In genomic region chr8:13105908-13106551, GRCm38 (mm10) we compare ENCODE assay signal across 9 mouse cellular contexts. TPM values are rescaled to one million over a fixed set of nuclear protein-coding genes. Genes with fewer than 3 reads are reported as not detected.
DNase-seq lines count a peak whose midpoint lies in the region; ATAC-seq and TF ChIP-seq lines count a peak whose summit lies in the region.
"Had no signal": no experiment of that assay in that cellular context is flagged by ENCODE, and none has a peak within 500 bp of the region (broad histone marks: within the 10 kb centered on the region; RNA-seq: fewer than 3 reads in every experiment).

No protein-coding gene starts in this region.

- peak overlapping the region; percentile 95 for H3K9ac ChIP-seq in heart, embryonic 16.5 days (ENCODE audit: low read length)
- peak overlapping the region; percentile 92 for H3K9ac ChIP-seq in limb, embryonic 11.5 days (ENCODE audit: low read length)
- H3K9ac ChIP-seq in midbrain, postnatal 0 days (replicated peaks; ENCODE audit: low read length, poor library complexity, severe bottlenecking) = peak overlapping the region; percentile 95

- no peak for TF ChIP-seq CTCF in C2C12 (IDR thresholded peaks at IDR 0.05; ENCODE audit: control insufficient read depth, insufficient read depth, insufficient read length)
- TF ChIP-seq CTCF in midbrain, postnatal 0 days (IDR thresholded peaks at IDR 0.05) = no peak

- H3K79me3 ChIP-seq in C2C12 (ENCODE audit: low read depth) = peaks cover 74% of the 10 kb centered on the region

- H3K4me1 ChIP-seq in heart, embryonic 16.5 days (ENCODE audit: control insufficient read depth, insufficient read depth, low read length) = peaks cover 40% of the 10 kb centered on the region
- H3K4me1 ChIP-seq in limb, embryonic 11.5 days (ENCODE audit: control insufficient read depth, insufficient read depth, low read length) = peaks cover 10% of the 10 kb centered on the region
- H3K4me1 ChIP-seq in midbrain, postnatal 0 days (ENCODE audit: insufficient read depth, low read length) = peaks cover 7% of the 10 kb centered on the region; the same call in 1 of the 2 replicates

- H3ac ChIP-seq in C2C12 (ENCODE audit: control insufficient read depth, insufficient read length, low read depth) = peak overlapping the region; percentile 100

- peaks cover 93% of the 10 kb centered on the region for H3K79me2 ChIP-seq in C2C12 (ENCODE audit: control insufficient read depth, insufficient read depth)

- peak; percentile 30 for ATAC-seq in heart, embryonic 16.5 days (replicated peaks; ENCODE audit: extremely low read depth, insufficient read depth, low FRiP score)
- ATAC-seq in limb, embryonic 11.5 days (ENCODE audit: insufficient number of reproducible peaks, low FRiP score, low TSS enrichment, low read depth) = peak; percentile 52
- ATAC-seq in midbrain, postnatal 0 days (ENCODE audit: low FRiP score) = peak; percentile 28

- WGBS in heart, embryonic 16.5 days = under 1% methylated on average over 63 of the region's 63 CpGs
- under 1% methylated on average over 63 of the region's 63 CpGs for whole genome bisulfite sequencing in limb, embryonic 11.5 days
- WGBS in midbrain, postnatal 0 days = 1% methylated on average over 57 of the region's 63 CpGs

- H3K27ac ChIP-seq in heart, embryonic 16.5 days (ENCODE audit: low read length) = peak overlapping the region; percentile 88
- peak overlapping the region; percentile 52; the same call in 1 of the 2 replicates for H3K27ac ChIP-seq in limb, embryonic 11.5 days (replicated peaks; ENCODE audit: low read depth, low read length)
- peak overlapping the region; percentile 97 for H3K27ac ChIP-seq in midbrain, postnatal 0 days (ENCODE audit: low read depth, low read length)

- peaks cover 11% of the 10 kb centered on the region for H3K36me3 ChIP-seq in C2C12 (ENCODE audit: control insufficient read depth, insufficient read depth)
- peaks cover 6% of the 10 kb centered on the region; the same call in 1 of the 2 replicates for H3K36me3 ChIP-seq in heart, embryonic 16.5 days (ENCODE audit: control insufficient read depth, insufficient read depth)
- peaks cover 4% of the 10 kb centered on the region; the same call in 1 of the 2 replicates for H3K36me3 ChIP-seq in limb, embryonic 11.5 days (ENCODE audit: control insufficient read depth, insufficient read depth, low read length)
- H3K36me3 ChIP-seq in midbrain, postnatal 0 days (ENCODE audit: insufficient read depth, low read length) = no peaks in the 10 kb centered on the region

- peak overlapping the region; percentile 88 for H3K4me2 ChIP-seq in heart, embryonic 16.5 days (ENCODE audit: low read depth, low read length)
- H3K4me2 ChIP-seq in limb, embryonic 11.5 days (ENCODE audit: low read depth, severe bottlenecking) = peak overlapping the region; percentile 90
- peak overlapping the region; percentile 90 for H3K4me2 ChIP-seq in midbrain, postnatal 0 days (ENCODE audit: low read depth, low read length, poor library complexity, severe bottlenecking)

- no peaks in the 10 kb centered on the region for H3K9me3 ChIP-seq in heart, embryonic 16.5 days (replicated peaks; ENCODE audit: control insufficient read depth, low read length)
- H3K9me3 ChIP-seq in limb, embryonic 11.5 days (ENCODE audit: control insufficient read depth, low read length) = no peaks in the 10 kb centered on the region
- H3K9me3 ChIP-seq in midbrain, postnatal 0 days (ENCODE audit: low read length) = no peaks in the 10 kb centered on the region

- DNase-seq in cerebellum, postnatal 10 days = peak; percentile 76 to 81
- DNase-seq in cerebellum, adult 9-10 months = no peak
- peak; percentile 44 for DNase-seq in embryo, embryonic 10.5 days (ENCODE audit: low spot score)
- no peak for DNase-seq in limb, embryonic 11.5 days (ENCODE audit: low spot score)
- DNase-seq in midbrain, postnatal 0 days (ENCODE audit: low spot score) = peak; percentile 25
- DNase-seq in thymus, postnatal 14 days = peak; percentile 69

- H3K27me3 ChIP-seq in C2C12 (ENCODE audit: control insufficient read depth, insufficient read depth, insufficient read length) = no peaks in the 10 kb centered on the region
- H3K27me3 ChIP-seq in heart, embryonic 16.5 days (ENCODE audit: control insufficient read depth, insufficient read depth, low read length) = no peaks in the 10 kb centered on the region
- no peaks in the 10 kb centered on the region for H3K27me3 ChIP-seq in limb, embryonic 11.5 days (ENCODE audit: control insufficient read depth, insufficient read depth, low read length)
- H3K27me3 ChIP-seq in midbrain, postnatal 0 days (ENCODE audit: insufficient read depth, low read length) = no peaks in the 10 kb centered on the region

- peak overlapping the region; percentile 78 for H3K4me3 ChIP-seq in C2C12 (ENCODE audit: insufficient read depth, poor library complexity, severe bottlenecking)
- peak overlapping the region; percentile 98 for H3K4me3 ChIP-seq in heart, embryonic 16.5 days (ENCODE audit: low read length)
- H3K4me3 ChIP-seq in limb, embryonic 11.5 days (ENCODE audit: low read depth, low read length) = peak overlapping the region; percentile 99
- peak overlapping the region; percentile 98 for H3K4me3 ChIP-seq in midbrain, postnatal 0 days (ENCODE audit: low read depth, low read length)

TF ChIP-seq in C2C12, 6 proteins besides CTCF, POLR2A, EP300 and RAD21:
- no peak for TF ChIP-seq FOSL1 (IDR thresholded peaks at IDR 0.05; ENCODE audit: insufficient read depth, low read length, poor library complexity, severe bottlenecking)
- no peak for TF ChIP-seq MYOD1 (IDR thresholded peaks at IDR 0.05; ENCODE audit: control insufficient read depth, insufficient read length, low read depth)
- no peak for TF ChIP-seq USF1 (IDR thresholded peaks at IDR 0.05; ENCODE audit: low read depth)
- TF ChIP-seq MYOG (IDR thresholded peaks at IDR 0.05; ENCODE audit: control insufficient read depth, extremely low read depth, insufficient read length) = no peak

RNA-seq across cellular contexts. Expression of gene Cul4a, which starts 0.6 kb away (rescaled TPM):
- polyA plus RNA-seq in C2C12 (2012; fragmentation: generic; extraction: Trizol) = 37.3 TPM
- 100 TPM in 2 replicates for polyA plus RNA-seq in heart, embryonic 16.5 days (2015; fragmentation: Nextera tagmentation; extraction: Ambion mirVana)
- polyA plus RNA-seq in limb, embryonic 11.5 days (2014; fragmentation: Nextera tagmentation; extraction: Ambion mirVana) = 107 and 108 TPM in 2 replicates
- 100 and 106 TPM in 2 replicates for total RNA-seq in midbrain, postnatal 0 days (2014; rRNA removed)
- 57.3 and 59.3 TPM in 2 replicates for polyA plus RNA-seq in midbrain, postnatal 0 days (2015; fragmentation: Nextera tagmentation; extraction: Ambion mirVana)

RNA-seq across cellular contexts. Expression of gene Pcid2, which starts 0.8 kb away (rescaled TPM):
- polyA plus RNA-seq in C2C12 (2012; fragmentation: generic; extraction: Trizol) = 23.6 TPM
- polyA plus RNA-seq in heart, embryonic 16.5 days (2015; fragmentation: Nextera tagmentation; extraction: Ambion mirVana) = 25.7 and 26.1 TPM in 2 replicates
- 55.7 and 57.4 TPM in 2 replicates for polyA plus RNA-seq in limb, embryonic 11.5 days (2014; fragmentation: Nextera tagmentation; extraction: Ambion mirVana)
- 32.2 and 32.7 TPM in 2 replicates for total RNA-seq in midbrain, postnatal 0 days (2014; rRNA removed)
- polyA plus RNA-seq in midbrain, postnatal 0 days (2015; fragmentation: Nextera tagmentation; extraction: Ambion mirVana) = 26.8 and 29.0 TPM in 2 replicates

RNA-seq across cellular contexts. Expression of gene Proz, which starts 45.3 kb away (rescaled TPM):
- 0.20 TPM for polyA plus RNA-seq in C2C12 (2012; fragmentation: generic; extraction: Trizol)
- polyA plus RNA-seq in heart, embryonic 16.5 days (2015; fragmentation: Nextera tagmentation; extraction: Ambion mirVana) = 0.42 and 0.43 TPM in 2 replicates
- polyA plus RNA-seq in limb, embryonic 11.5 days (2014; fragmentation: Nextera tagmentation; extraction: Ambion mirVana) = 0.16 and 0.24 TPM in 2 replicates
- total RNA-seq in midbrain, postnatal 0 days (2014; rRNA removed) = not detected in 2 replicates
- polyA plus RNA-seq in midbrain, postnatal 0 days (2015; fragmentation: Nextera tagmentation; extraction: Ambion mirVana) = 0.80 and 0.89 TPM in 2 replicates
- total RNA-seq: layer of hippocampus, postnatal 10 days had no signal

RNA-seq across cellular contexts. Expression of gene Lamp1, which starts 52.9 kb away (rescaled TPM):
- polyA plus RNA-seq in C2C12 (2012; fragmentation: generic; extraction: Trizol) = 352 TPM
- 317 and 318 TPM in 2 replicates for polyA plus RNA-seq in heart, embryonic 16.5 days (2015; fragmentation: Nextera tagmentation; extraction: Ambion mirVana)
- polyA plus RNA-seq in limb, embryonic 11.5 days (2014; fragmentation: Nextera tagmentation; extraction: Ambion mirVana) = 214 and 221 TPM in 2 replicates
- total RNA-seq in midbrain, postnatal 0 days (2014; rRNA removed) = 273 and 322 TPM in 2 replicates
- polyA plus RNA-seq in midbrain, postnatal 0 days (2015; fragmentation: Nextera tagmentation; extraction: Ambion mirVana) = 358 and 371 TPM in 2 replicates

Comparison
In these comparisons a context has a peak if more than half of its experiments do, and no peak if none do; other contexts are left out.
1. DNase-seq: peak in cerebellum, postnatal 10 days (2 of 2), embryo, embryonic 10.5 days (single experiment), midbrain, postnatal 0 days (single experiment) and thymus, postnatal 14 days (single experiment); none in cerebellum, adult 9-10 months (single experiment) and limb, embryonic 11.5 days (single experiment).
2. Peak in every context shown above with its lines, with median percentiles within 50 percentile points of each other: H3K4me3 ChIP-seq, ATAC-seq, H3K27ac ChIP-seq, H3K4me2 ChIP-seq and H3K9ac ChIP-seq.